ENCODE assay signal across 8 mouse cellular contexts in the genomic region with DNA sequence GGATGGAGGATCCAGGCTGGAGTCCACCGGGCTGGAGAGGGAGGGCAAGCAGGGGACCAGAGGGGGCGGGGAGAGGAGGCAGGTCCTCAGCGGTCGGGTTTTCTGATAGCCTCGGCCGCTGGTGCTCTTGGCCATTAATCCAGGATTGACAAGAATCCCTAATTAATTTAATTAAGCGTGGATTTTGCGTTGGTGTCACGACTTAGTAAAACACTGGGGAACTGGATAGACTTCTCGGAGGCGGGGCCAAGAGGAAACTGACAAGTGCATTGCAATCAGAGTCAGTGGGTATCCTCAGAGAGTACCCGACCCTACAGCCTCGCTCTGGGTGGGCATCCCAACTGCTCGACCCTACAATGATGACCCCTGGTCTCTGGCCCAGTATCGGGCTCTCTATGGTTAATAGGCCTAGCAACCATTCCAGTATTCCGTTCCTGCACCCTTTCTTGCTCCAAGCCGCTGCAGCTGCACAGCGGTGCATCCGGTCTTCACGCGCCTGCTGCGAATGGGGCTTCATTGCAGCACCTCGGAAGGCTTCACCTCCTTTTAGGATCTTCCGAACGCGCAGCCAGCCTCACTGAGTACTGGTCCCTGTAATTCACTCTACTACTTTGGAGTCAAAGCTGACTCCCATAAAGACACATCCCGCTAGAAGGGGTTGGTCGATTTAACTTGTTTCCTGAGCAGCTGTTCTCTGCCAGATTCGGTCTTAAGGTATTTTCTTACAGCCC. TPM values are rescaled to one million over a fixed set of nuclear protein-coding genes. Genes with fewer than 3 reads are reported as not detected.
DNase-seq lines count a peak whose midpoint lies in the region; ATAC-seq lines count a peak whose summit lies in the region.

No protein-coding gene starts in this region.

- H3K4me2 ChIP-seq in embryonic facial prominence, embryonic 11.5 days (ENCODE audit: low read depth, low read length) = peak overlapping the region; percentile 68
- H3K4me2 ChIP-seq in hindbrain, embryonic 11.5 days (replicated peaks; ENCODE audit: low read depth, low read length) = peak overlapping the region; percentile 65
- H3K4me2 ChIP-seq in limb, embryonic 15.5 days = peak overlapping the region; percentile 83

- peak; percentile 22 to 49 for DNase-seq in cerebellum, postnatal 25 days
- no peak for DNase-seq in cerebellum, adult 9-11 months
- no peak for DNase-seq in embryonic facial prominence, embryonic 11.5 days (ENCODE audit: low spot score)
- peak; percentile 68 for DNase-seq in hindbrain, embryonic 11.5 days (ENCODE audit: low spot score)
- no peak for DNase-seq in right cerebral cortex, adult 18-20 months

- ATAC-seq in CD4-positive, CD25-positive, alpha-beta regulatory T cell, adult 4 months = peak; percentile 59
- ATAC-seq in embryonic facial prominence, embryonic 11.5 days (replicated peaks; ENCODE audit: insufficient number of reproducible peaks, low FRiP score, low TSS enrichment, low read depth) = no peak
- ATAC-seq in hindbrain, embryonic 11.5 days (ENCODE audit: low FRiP score) = peak; percentile 18; the same call in 1 of the 2 replicates
- no peak for ATAC-seq in limb, embryonic 15.5 days (ENCODE audit: insufficient number of reproducible peaks, low FRiP score, low TSS enrichment, low read depth)
- ATAC-seq in neutrophil, adult 5-6 weeks (ENCODE audit: extremely low read depth, insufficient number of reproducible peaks, low FRiP score, poor library complexity, severe bottlenecking) = peak; percentile 38; the same call in 1 of the 2 replicates

- no peaks in the 10 kb centered on the region for H3K36me3 ChIP-seq in embryonic facial prominence, embryonic 11.5 days (replicated peaks; ENCODE audit: control insufficient read depth, insufficient read depth, low read depth, low read length)
- H3K36me3 ChIP-seq in hindbrain, embryonic 11.5 days (ENCODE audit: control insufficient read depth, insufficient read depth, low read length) = no peaks in the 10 kb centered on the region
- no peaks in the 10 kb centered on the region for H3K36me3 ChIP-seq in limb, embryonic 15.5 days

- peaks cover 7% of the 10 kb centered on the region for H3K27me3 ChIP-seq in embryonic facial prominence, embryonic 11.5 days (ENCODE audit: control insufficient read depth, insufficient read depth, low read length)
- peaks cover 40% of the 10 kb centered on the region for H3K27me3 ChIP-seq in hindbrain, embryonic 11.5 days (ENCODE audit: control insufficient read depth, insufficient read depth, low read length)
- peaks cover 45% of the 10 kb centered on the region for H3K27me3 ChIP-seq in limb, embryonic 15.5 days

- WGBS in embryonic facial prominence, embryonic 11.5 days = under 1% methylated on average over 29 of the region's 29 CpGs
- under 1% methylated on average over 29 of the region's 29 CpGs for WGBS in hindbrain, embryonic 11.5 days
- WGBS in limb, embryonic 15.5 days = under 1% methylated on average over 29 of the region's 29 CpGs

- no peaks in the 10 kb centered on the region; the same call in 1 of the 2 replicates for H3K4me1 ChIP-seq in embryonic facial prominence, embryonic 11.5 days (ENCODE audit: control insufficient read depth, insufficient read depth, low read length)
- H3K4me1 ChIP-seq in hindbrain, embryonic 11.5 days (replicated peaks; ENCODE audit: control insufficient read depth, insufficient read depth, low read length) = peaks cover 4% of the 10 kb centered on the region
- H3K4me1 ChIP-seq in limb, embryonic 15.5 days = peaks cover 32% of the 10 kb centered on the region

- H3K9ac ChIP-seq in embryonic facial prominence, embryonic 11.5 days (replicated peaks; ENCODE audit: low read length) = peak overlapping the region; percentile 37; the same call in 1 of the 2 replicates
- H3K9ac ChIP-seq in hindbrain, embryonic 11.5 days (ENCODE audit: low read depth, low read length) = no peak overlapping the region
- H3K9ac ChIP-seq in limb, embryonic 15.5 days = 0 out of 2 replicates have a peak overlapping the region, but pooled peaks have one; percentile 4

- H3K27ac ChIP-seq in embryonic facial prominence, embryonic 11.5 days (replicated peaks; ENCODE audit: low read depth, low read length) = no peak overlapping the region
- H3K27ac ChIP-seq in hindbrain, embryonic 11.5 days (ENCODE audit: low read depth, low read length) = peak overlapping the region; percentile 24; the same call in 1 of the 2 replicates
- H3K27ac ChIP-seq in limb, embryonic 15.5 days = peak overlapping the region; percentile 88

- H3K9me3 ChIP-seq in embryonic facial prominence, embryonic 11.5 days (replicated peaks; ENCODE audit: control insufficient read depth, low read length) = no peaks in the 10 kb centered on the region
- H3K9me3 ChIP-seq in hindbrain, embryonic 11.5 days (ENCODE audit: control insufficient read depth, low read length) = no peaks in the 10 kb centered on the region
- no peaks in the 10 kb centered on the region for H3K9me3 ChIP-seq in limb, embryonic 15.5 days

- peak overlapping the region; percentile 56 for H3K4me3 ChIP-seq in embryonic facial prominence, embryonic 11.5 days (ENCODE audit: low read depth, low read length)
- peak overlapping the region; percentile 41 for H3K4me3 ChIP-seq in hindbrain, embryonic 11.5 days (ENCODE audit: low read depth, low read length)
- H3K4me3 ChIP-seq in limb, embryonic 15.5 days = peak overlapping the region; percentile 62

RNA-seq across cellular contexts. Expression of a gene that starts 0.8 kb away (rescaled TPM):
- polyA plus RNA-seq in CD4-positive, CD25-positive, alpha-beta regulatory T cell, adult 4 months (2017; shearing (Covaris generic)) = not detected
- polyA plus RNA-seq in embryonic facial prominence, embryonic 11.5 days (2014; fragmentation: Nextera tagmentation; extraction: Ambion mirVana) = 19.3 and 20.7 TPM in 2 replicates
- polyA plus RNA-seq in hindbrain, embryonic 11.5 days (2014; fragmentation: Nextera tagmentation; extraction: Ambion mirVana) = 23.7 and 32.7 TPM in 2 replicates
- polyA plus RNA-seq in limb, embryonic 15.5 days (2015; fragmentation: Nextera tagmentation; extraction: Ambion mirVana) = 33.9 and 34.1 TPM in 2 replicates
- total RNA-seq in neutrophil, adult 5-6 weeks (2017) = 0.47 TPM in 1 of 2 replicates, not detected in the other

RNA-seq across cellular contexts. Expression of a gene that starts 1.2 kb away (rescaled TPM):
- 10 to 100 TPM; 38.8 to 47.0 TPM for polyA plus RNA-seq in CD4-positive, CD25-positive, alpha-beta regulatory T cell, adult 4 months (2017; shearing (Covaris generic))
- 52.5 and 54.8 TPM in 2 replicates for polyA plus RNA-seq in embryonic facial prominence, embryonic 11.5 days (2014; fragmentation: Nextera tagmentation; extraction: Ambion mirVana)
- polyA plus RNA-seq in hindbrain, embryonic 11.5 days (2014; fragmentation: Nextera tagmentation; extraction: Ambion mirVana) = 45.0 and 47.8 TPM in 2 replicates
- 36.4 and 39.7 TPM in 2 replicates for polyA plus RNA-seq in limb, embryonic 15.5 days (2015; fragmentation: Nextera tagmentation; extraction: Ambion mirVana)
- 22.0 and 24.2 TPM in 2 replicates for total RNA-seq in neutrophil, adult 5-6 weeks (2017)

Comparison
In these comparisons a context has a peak if more than half of its experiments do, and no peak if none do; other contexts are left out.
1. DNase-seq: peak in cerebellum, postnatal 25 days (2 of 2) and hindbrain, embryonic 11.5 days (single experiment); none in cerebellum, adult 9-11 months (single experiment), embryonic facial prominence, embryonic 11.5 days (single experiment) and right cerebral cortex, adult 18-20 months (single experiment).
2. ATAC-seq: peak in CD4-positive, CD25-positive, alpha-beta regulatory T cell, adult 4 months (single experiment), hindbrain, embryonic 11.5 days (single experiment) and neutrophil, adult 5-6 weeks (single experiment); none in embryonic facial prominence, embryonic 11.5 days (single experiment) and limb, embryonic 15.5 days (single experiment).
3. RNA of a gene that starts 0.8 kb away (polyA plus RNA-seq): 33.9 to 34.1 TPM in limb, embryonic 15.5 days, 23.7 to 32.7 TPM in hindbrain, embryonic 11.5 days and 19.3 to 20.7 TPM in embryonic facial prominence, embryonic 11.5 days; not detected in CD4-positive, CD25-positive, alpha-beta regulatory T cell, adult 4 months; every median in the first group is over 10 times any median in the second.
4. Peak in every context shown above with its lines, with median percentiles within 50 percentile points of each other: H3K4me2 ChIP-seq and H3K4me3 ChIP-seq.